Mouse (Mus musculus): ENCODE results near the gene Gm525. TPM values are rescaled to one million over a fixed set of nuclear protein-coding genes. Genes with fewer than 3 reads are reported as not detected.
A peak's percentile ranks its signal among the peaks of the same experiment; 100 is the strongest.

Gm525 gene
- polyA plus RNA-seq, 1 experiment, result 0.56 TPM

DNA sequence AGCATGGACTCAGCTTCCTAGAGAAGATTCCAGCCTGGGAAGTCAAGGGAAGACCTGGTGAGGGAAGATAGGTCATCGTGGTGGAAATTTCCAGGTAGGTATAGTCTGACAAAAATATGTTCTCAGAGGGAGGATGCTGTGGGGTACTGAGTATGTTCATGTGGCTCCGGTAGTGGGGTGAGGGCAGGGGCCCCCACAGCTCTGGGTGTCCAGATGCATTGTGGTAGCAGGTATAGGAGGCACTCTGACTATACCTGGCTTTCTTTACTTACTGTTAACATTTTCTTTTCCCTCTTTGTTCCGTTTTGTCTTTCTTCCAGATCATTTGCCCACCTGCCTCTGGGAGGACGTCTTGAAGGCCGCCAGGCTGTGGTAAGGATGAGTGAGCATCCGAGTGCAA lies 7.5 kb upstream of the Gm525 start:
- TF ChIP-seq CTCF (IDR thresholded peaks at IDR 0.05; ENCODE audit: borderline replicate concordance, extremely low read depth, insufficient read depth, insufficient read length) (no peak), POLR2A (IDR thresholded peaks at IDR 0.05; ENCODE audit: borderline replicate concordance, extremely low read depth, insufficient read depth, insufficient read length, poor library complexity, severe bottlenecking) (no peak)
- no peak for DNase-seq (ENCODE audit: low read depth)

DNA sequence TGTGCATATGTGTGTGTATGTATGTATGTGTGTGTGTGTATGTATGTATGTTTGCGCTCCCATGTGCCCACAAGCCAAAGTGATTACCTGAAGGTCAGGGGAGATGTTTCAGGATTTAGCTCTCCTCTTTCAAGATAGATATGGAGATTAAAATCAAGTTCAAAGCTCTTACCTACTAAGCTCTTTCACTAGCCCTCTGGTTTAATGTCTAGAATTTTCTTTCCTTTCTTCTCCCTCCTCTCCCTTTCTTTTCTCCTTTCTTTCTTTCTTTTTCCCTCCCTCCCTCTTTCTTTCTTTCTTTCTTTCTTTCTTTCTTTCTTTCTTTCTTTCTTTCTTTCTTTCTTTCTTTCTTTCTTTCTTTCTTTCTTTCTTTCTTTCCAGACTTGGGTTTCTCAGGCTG lies 6.9 kb upstream of the Gm525 start, which contains the start of gene Dgke:
Gene Dgke (minus strand): TSS at position 101 of the 400 bp plus-strand sequence.
- DNase-seq (ENCODE audit: low read depth), result no peak
- TF ChIP-seq POLR2A (IDR thresholded peaks at IDR 0.05; ENCODE audit: borderline replicate concordance, extremely low read depth, insufficient read depth, insufficient read length, poor library complexity, severe bottlenecking) (no peak), CTCF (IDR thresholded peaks at IDR 0.05; ENCODE audit: borderline replicate concordance, extremely low read depth, insufficient read depth, insufficient read length) (no peak)

DNA sequence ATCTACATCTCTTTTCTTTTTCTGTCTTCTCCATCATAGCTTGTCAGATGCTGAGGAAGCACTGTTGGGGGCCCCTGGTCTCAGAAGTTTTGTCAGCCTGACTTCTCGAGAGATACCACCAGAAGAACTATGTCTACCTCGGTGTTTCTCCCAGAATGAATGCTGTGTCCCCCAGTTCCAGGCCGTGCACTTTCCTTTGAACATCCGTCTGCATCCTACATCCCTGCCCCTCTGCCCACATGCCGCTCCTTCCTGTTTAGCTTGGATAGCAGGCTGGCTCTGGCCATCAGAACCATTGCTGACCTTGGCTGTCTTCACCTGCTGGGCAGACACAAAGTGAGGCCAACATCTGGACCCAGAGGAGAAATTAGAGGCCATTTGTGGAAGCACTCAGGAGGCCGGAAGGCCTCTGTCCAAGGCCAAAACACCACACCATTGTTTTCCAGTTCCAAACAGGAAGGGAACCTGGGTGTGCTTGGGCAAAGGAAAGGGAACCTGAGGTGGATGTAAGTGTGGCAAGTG lies 6.3 kb upstream of the Gm525 start:
- TF ChIP-seq POLR2A (IDR thresholded peaks at IDR 0.05; ENCODE audit: borderline replicate concordance, extremely low read depth, insufficient read depth, insufficient read length, poor library complexity, severe bottlenecking) (no peak), CTCF (IDR thresholded peaks at IDR 0.05; ENCODE audit: borderline replicate concordance, extremely low read depth, insufficient read depth, insufficient read length) (no peak)
- DNase-seq (ENCODE audit: low read depth), result no peak

DNA sequence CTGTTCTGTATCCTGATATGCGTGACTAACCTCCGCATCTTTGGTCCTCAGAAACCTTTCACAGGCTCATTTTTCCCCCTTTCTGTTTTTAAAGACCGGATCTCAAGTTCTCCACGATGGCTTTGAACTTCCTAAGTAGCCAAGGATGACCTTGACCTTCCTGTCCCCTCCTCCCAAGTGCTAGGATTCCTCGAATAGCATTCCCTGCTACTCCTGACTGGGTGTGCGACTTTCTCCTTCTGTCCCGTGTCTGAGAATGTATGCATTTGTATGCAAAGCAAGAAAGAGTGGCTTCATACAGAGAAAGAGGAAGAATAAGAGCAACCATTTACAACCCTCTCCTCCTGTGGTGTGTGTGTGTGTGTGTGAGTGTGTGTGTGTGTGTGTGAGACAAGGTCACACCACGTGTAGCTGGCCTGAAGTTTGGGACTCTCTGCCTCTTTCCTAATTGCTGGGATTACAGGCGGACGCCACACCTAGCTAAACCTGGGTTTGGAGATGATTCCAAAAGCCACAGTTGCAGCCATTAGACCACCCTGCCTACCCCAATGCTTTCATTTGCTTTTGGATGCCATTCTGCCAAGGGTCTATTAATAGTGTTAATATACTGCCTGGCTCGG lies 5.7 kb upstream of the Gm525 start:
- TF ChIP-seq CTCF (IDR thresholded peaks at IDR 0.05; ENCODE audit: borderline replicate concordance, extremely low read depth, insufficient read depth, insufficient read length) (no peak), POLR2A (IDR thresholded peaks at IDR 0.05; ENCODE audit: borderline replicate concordance, extremely low read depth, insufficient read depth, insufficient read length, poor library complexity, severe bottlenecking) (no peak)
- no peak for DNase-seq (ENCODE audit: low read depth)

DNA sequence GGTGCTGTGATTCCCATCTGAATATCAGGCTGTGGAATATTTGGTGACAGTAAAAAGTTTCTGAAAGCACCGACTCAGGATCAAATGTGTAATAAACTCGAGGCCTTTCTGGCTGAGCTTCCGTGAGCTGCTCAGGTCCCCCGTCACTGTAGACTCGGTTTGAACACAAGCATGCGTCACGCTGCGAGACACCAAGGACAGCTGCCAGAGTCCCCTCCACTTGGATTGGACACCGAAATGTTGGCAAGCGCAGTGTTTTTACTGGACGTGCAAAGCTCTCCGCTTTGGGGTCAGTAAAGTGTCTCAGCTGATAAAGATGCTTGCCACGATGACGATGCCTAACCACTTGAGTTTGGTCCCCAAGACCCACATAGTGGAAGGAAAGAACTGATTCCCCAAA lies 5.0 kb upstream of the Gm525 start:
- DNase-seq (ENCODE audit: low read depth), result no peak
- TF ChIP-seq CTCF (IDR thresholded peaks at IDR 0.05; ENCODE audit: borderline replicate concordance, extremely low read depth, insufficient read depth, insufficient read length) (no peak), POLR2A (IDR thresholded peaks at IDR 0.05; ENCODE audit: borderline replicate concordance, extremely low read depth, insufficient read depth, insufficient read length, poor library complexity, severe bottlenecking) (no peak)

DNA sequence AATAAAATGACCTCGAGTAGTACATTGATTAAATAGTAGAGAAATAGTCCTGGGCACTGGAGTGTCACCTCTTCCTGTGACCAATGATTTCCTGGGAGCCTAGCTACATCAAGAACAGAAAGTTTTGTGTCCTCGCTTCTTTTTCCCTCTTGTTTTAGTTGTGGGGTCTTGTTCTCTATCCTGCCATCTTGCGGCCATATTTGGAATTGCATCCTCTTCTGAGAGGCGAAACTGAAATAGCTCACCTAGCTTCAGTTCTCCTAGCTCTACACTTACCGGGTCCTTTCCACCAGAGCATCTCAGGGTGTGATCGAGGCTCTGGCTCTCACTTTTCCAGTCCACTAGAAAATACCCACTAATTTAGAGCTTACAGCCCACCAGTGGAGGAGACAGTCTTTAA lies 4.3 kb upstream of the Gm525 start:
- TF ChIP-seq CTCF (IDR thresholded peaks at IDR 0.05; ENCODE audit: borderline replicate concordance, extremely low read depth, insufficient read depth, insufficient read length), result peak; percentile 73; the same call in 1 of the 2 replicates
- TF ChIP-seq POLR2A (IDR thresholded peaks at IDR 0.05; ENCODE audit: borderline replicate concordance, extremely low read depth, insufficient read depth, insufficient read length, poor library complexity, severe bottlenecking), result no peak
- DNase-seq (ENCODE audit: low read depth), result peak; percentile 73

DNA sequence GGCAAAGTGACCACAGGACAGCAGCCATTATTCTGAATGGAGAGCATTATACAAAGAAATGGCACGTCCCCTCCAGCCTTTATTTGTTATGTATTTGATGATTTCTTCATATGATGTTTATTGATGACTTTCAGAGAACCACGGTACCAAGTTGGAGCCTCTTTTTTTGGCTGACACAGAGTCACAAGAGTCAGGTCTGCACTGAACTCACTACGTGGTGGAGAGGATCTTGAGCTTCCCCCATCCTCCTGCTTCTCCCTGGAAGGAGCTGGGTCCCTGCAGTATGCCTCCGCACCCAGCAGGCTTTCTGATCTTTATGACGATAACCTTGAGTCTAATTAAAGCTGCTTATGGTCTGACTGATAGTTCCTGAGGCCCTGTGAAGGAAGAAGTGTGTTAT lies 2.1 kb upstream of the Gm525 start:
- no peak for TF ChIP-seq CTCF (IDR thresholded peaks at IDR 0.05; ENCODE audit: borderline replicate concordance, extremely low read depth, insufficient read depth, insufficient read length)
- TF ChIP-seq POLR2A (IDR thresholded peaks at IDR 0.05; ENCODE audit: borderline replicate concordance, extremely low read depth, insufficient read depth, insufficient read length, poor library complexity, severe bottlenecking), result no peak

DNA sequence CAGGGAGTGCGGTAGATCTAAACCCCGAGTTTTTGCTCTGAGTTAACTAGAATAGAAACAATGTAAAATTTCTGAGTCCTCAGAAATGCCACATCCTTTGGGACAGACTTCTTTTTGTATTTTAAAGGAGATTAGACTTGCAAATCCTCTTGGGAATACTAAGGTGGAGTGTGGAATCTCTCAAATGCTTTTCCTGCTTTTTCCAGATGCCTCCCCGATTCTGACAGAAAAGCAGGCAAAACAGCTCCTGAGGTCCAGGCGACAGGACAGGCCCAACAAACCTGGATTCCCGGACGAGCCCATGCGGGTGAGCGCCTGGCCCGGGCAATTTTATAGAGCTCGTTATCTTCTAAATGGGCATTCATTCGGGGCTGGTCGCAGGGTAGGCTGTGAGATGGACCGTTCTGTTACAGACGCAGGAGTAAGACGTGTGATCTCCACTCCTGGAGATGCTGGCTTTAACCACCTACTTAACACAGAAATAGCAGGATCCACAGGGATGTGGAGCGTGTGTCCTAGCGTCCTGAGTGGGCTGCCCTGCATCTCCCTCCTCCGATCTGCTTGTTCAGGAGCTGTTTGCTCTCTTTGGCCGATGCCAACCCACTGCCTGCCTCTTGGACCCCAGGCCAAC lies 1.3 kb downstream of the Gm525 start:
- TF ChIP-seq POLR2A (IDR thresholded peaks at IDR 0.05; ENCODE audit: borderline replicate concordance, extremely low read depth, insufficient read depth, insufficient read length, poor library complexity, severe bottlenecking), result no peak
- TF ChIP-seq CTCF (IDR thresholded peaks at IDR 0.05; ENCODE audit: borderline replicate concordance, extremely low read depth, insufficient read depth, insufficient read length), result no peak
- no peak for DNase-seq (ENCODE audit: low read depth)

More for the DNA sequence above, 2.1 kb upstream of the Gm525 start:
- DNase-seq (ENCODE audit: low read depth), result no peak

DNA sequence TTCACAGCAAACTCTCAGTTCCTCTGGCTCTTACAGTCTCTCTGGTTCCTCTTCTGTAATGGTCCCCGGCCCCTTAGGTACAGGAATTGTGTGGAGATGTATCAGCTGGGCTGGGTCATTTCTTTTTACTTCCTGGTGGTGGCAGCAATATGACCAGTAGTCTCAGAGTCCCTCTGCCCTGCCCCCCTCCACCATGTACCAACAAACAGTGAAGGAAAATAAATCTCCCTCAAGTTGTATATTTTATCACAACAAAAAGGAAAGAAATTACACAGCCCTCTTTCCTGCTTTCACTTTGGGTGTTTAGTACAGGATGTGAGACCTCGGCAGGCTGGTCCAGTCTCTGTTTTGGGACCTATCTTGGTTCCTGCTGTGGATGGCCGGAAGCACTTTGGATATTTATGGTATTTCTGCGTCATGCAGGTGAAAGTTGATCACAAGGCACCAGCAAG lies 2.8 kb downstream of the Gm525 start:
- no peak for TF ChIP-seq POLR2A (IDR thresholded peaks at IDR 0.05; ENCODE audit: borderline replicate concordance, extremely low read depth, insufficient read depth, insufficient read length, poor library complexity, severe bottlenecking)
- no peak for TF ChIP-seq CTCF (IDR thresholded peaks at IDR 0.05; ENCODE audit: borderline replicate concordance, extremely low read depth, insufficient read depth, insufficient read length)
- no peak for DNase-seq (ENCODE audit: low read depth)

DNA sequence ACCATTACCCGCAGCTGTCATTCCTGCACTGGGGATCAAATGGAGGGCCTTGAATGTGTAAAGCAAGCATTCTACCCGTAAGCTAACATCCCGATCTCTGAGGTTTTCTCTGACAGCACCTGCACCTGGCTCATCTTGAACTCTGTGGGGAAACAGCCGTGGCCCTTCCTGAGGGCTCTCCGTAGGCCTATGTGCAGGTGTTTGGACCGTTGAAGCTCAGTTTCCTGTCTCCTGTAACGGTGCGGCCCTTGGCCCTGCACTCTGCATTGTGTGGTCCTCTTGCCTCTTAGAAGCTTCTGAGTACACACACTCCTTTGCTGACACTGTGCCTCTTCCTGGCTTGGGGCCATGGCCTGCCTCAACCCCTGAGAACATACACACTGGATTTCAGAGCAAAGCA lies 4.0 kb downstream of the Gm525 start:
- no peak for DNase-seq (ENCODE audit: low read depth)
- no peak for TF ChIP-seq CTCF (IDR thresholded peaks at IDR 0.05; ENCODE audit: borderline replicate concordance, extremely low read depth, insufficient read depth, insufficient read length)
- TF ChIP-seq POLR2A (IDR thresholded peaks at IDR 0.05; ENCODE audit: borderline replicate concordance, extremely low read depth, insufficient read depth, insufficient read length, poor library complexity, severe bottlenecking), result no peak

DNA sequence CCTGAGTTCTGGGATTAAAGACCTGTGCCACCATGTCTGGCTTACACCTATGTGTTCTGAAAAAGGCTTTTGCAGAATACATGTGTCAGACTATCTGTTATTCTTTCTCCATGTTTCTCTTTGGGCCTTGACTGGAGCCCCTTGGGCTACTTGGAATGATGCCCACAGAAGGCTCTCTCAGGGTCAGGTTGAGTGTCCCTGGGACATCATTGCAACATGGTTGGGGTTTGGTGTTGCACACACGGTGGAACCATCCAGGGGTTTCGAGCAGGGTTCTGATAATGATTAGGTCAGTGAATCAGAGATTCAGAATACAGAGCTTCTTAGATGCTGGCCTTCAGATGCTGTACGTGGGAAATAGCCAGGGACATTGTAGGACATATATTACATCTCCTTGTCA lies 4.7 kb downstream of the Gm525 start:
- no peak for DNase-seq (ENCODE audit: low read depth)
- no peak for TF ChIP-seq POLR2A (IDR thresholded peaks at IDR 0.05; ENCODE audit: borderline replicate concordance, extremely low read depth, insufficient read depth, insufficient read length, poor library complexity, severe bottlenecking)
- no peak for TF ChIP-seq CTCF (IDR thresholded peaks at IDR 0.05; ENCODE audit: borderline replicate concordance, extremely low read depth, insufficient read depth, insufficient read length)
